Mouse (Mus musculus) neural tube, embryonic 14.5 days (tissue): Measurements from ENCODE around the gene Tnfrsf23. TPM values are rescaled to one million over a fixed set of nuclear protein-coding genes. Genes with fewer than 3 reads are reported as not detected.
"Not testable (repeated sequence)": the region's sequence is repeated elsewhere in the genome, so short reads cannot be mapped to it uniquely, and the experiment has no call there.

Experiments used
- ATAC-seq: fragments of 200-750 bp; cut with Nextera tagmentation; 2 replicates; pipeline ENCODE4 v1.8.0; 2017; ENCODE audit warnings: low read depth, mild to moderate bottlenecking, moderate TSS enrichment, moderate library complexity
- H3K27ac ChIP-seq: fragments of 300-500 bp; sonication (generic); 2 replicates; pipeline ENCODE4 v1.5.1; 2014; ENCODE audit warnings: low read depth, mild to moderate bottlenecking, control low read depth, low read length, moderate library complexity, mixed read lengths
- H3K27me3 ChIP-seq: fragments of 300-500 bp; sonication (generic); 2 replicates; pipeline ENCODE4 v1.6.1; 2014; ENCODE audit warnings: low read length; ENCODE audit not compliant: control insufficient read depth, insufficient read depth
- H3K36me3 ChIP-seq: fragments of 300-500 bp; sonication (generic); 2 replicates; pipeline ENCODE4 v1.6.1; 2014; ENCODE audit warnings: low read length, mixed read lengths; ENCODE audit not compliant: control insufficient read depth, insufficient read depth
- H3K4me1 ChIP-seq: fragments of 300-500 bp; sonication (generic); 2 replicates; pipeline ENCODE4 v1.6.1; 2014; ENCODE audit warnings: low read length; ENCODE audit not compliant: control insufficient read depth, insufficient read depth
- H3K4me2 ChIP-seq: fragments of 300-500 bp; sonication (generic); 2 replicates; pipeline ENCODE4 v1.6.1; 2014; ENCODE audit warnings: mild to moderate bottlenecking, low read depth, low read length, control low read depth
- H3K4me3 ChIP-seq: fragments of 300-500 bp; sonication (generic); 2 replicates; pipeline ENCODE4 v1.5.1; 2014; ENCODE audit warnings: low read depth, low read length, control low read depth, mixed read lengths
- H3K9ac ChIP-seq: fragments of 300-500 bp; sonication (generic); replicated peaks from 2 replicates; pipeline ENCODE4 v1.6.1; 2014; ENCODE audit warnings: low read depth, mild to moderate bottlenecking, control low read depth, low read length, mixed read lengths
- H3K9me3 ChIP-seq: fragments of 300-500 bp; sonication (generic); 2 replicates; pipeline ENCODE4 v1.6.1; 2016; ENCODE audit warnings: low read length; ENCODE audit not compliant: control insufficient read depth
- WGBS: fragments of 180-500 bp; shearing (Covaris S2); extraction: QIAGEN DNeasy Blood & Tissue Kit; methylation state at CpG from one replicate; pipeline ENCODE4 v1.1.7; 2014; 5-methylcytosine and 5-hydroxymethylcytosine counted together
- polyA plus RNA-seq: library from polyadenylated mRNA; unstranded; fragments of >200 nt; fragmentation: Nextera tagmentation; extraction: Ambion mirVana; gene quantifications from 2 replicates; pipeline ENCODE4 v1.2.1, GENCODE M21; 2014

The Tnfrsf23 gene
- polyA plus RNA-seq, 1 experiment from 2014 or later: 0.98 TPM

DNA sequence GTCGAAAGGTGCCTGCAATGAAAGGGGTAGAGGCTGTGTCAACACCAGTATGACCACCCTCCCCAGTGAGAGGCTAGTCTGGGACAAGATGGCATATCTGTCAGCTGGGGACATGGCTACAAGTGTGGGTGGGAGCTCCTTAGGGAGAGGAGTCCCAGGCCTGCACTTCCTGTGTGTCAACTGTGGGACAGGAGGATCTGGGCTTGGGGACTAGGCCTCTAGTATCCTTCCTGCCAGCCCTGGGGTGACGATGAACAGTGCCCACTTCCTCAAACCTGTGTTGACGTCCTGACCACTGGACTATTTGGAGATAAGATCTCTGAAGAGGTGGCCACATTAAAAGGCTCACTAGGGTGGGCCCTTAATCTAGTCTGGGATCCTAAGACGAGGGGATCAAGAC is 4.3 kb upstream of the Tnfrsf23 start:
- H3K4me3 ChIP-seq: no peak overlapping the region
- no peaks in the 10 kb centered on the region for H3K27me3 ChIP-seq
- H3K9me3 ChIP-seq: no peaks in the 10 kb centered on the region
- H3K4me2 ChIP-seq: no peak overlapping the region
- H3K9ac ChIP-seq: no peak overlapping the region
- WGBS: 86% methylated on average over 4 of the region's 4 CpGs
- no peak for ATAC-seq
- H3K27ac ChIP-seq: no peak overlapping the region
- H3K4me1 ChIP-seq: no peaks in the 10 kb centered on the region
- H3K36me3 ChIP-seq: peaks cover 52% of the 10 kb centered on the region

GRCm38 (mm10) chr7:143689481-143689880 is 3.8 kb upstream of the Tnfrsf23 start:
- H3K27me3 ChIP-seq: no peaks in the 10 kb centered on the region
- H3K4me3 ChIP-seq: no peak overlapping the region
- H3K27ac ChIP-seq: no peak overlapping the region
- ATAC-seq: no peak
- no peaks in the 10 kb centered on the region for H3K4me1 ChIP-seq
- H3K9ac ChIP-seq: no peak overlapping the region
- H3K36me3 ChIP-seq: peaks cover 47% of the 10 kb centered on the region
- no peak overlapping the region for H3K4me2 ChIP-seq
- H3K9me3 ChIP-seq: no peaks in the 10 kb centered on the region
- 80% methylated on average over 7 of the region's 7 CpGs for WGBS

DNA sequence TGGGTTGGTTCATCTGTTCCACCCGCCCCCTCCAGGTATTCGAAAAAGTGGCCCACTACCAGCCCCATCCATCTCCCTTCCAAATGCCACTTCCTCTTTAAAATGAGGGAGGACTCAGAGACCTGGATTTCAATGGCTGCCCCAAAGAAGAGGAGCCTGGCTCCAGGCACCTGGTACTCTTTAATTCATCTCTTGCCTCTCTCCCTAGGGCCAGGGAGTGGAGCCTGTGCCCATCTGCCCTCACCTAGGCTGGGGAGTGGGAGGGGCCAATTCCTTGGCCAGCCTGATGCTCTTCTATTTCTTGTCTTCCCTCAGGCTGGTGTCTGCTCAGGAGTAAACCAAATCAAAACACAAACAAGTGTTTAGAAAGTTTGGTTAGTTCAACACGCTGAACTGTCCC is 1.0 kb upstream of the Tnfrsf23 start:
- H3K9me3 ChIP-seq, H3K4me3 ChIP-seq, H3K27me3 ChIP-seq, ATAC-seq, H3K4me1 ChIP-seq, H3K9ac ChIP-seq, H3K4me2 ChIP-seq, H3K27ac ChIP-seq: not testable (repeated sequence)
- H3K36me3 ChIP-seq: peaks cover 20% of the 10 kb centered on the region
- WGBS: 88% methylated on average over 3 of the region's 3 CpGs

- H3K9me3 ChIP-seq, H3K27ac ChIP-seq, H3K27me3 ChIP-seq, H3K4me3 ChIP-seq, H3K9ac ChIP-seq, H3K4me2 ChIP-seq, H3K4me1 ChIP-seq, ATAC-seq: not testable (repeated sequence)
- 74% methylated on average over 4 of the region's 4 CpGs for WGBS
- H3K36me3 ChIP-seq: peaks cover 15% of the 10 kb centered on the region
These were observed 519 bp upstream of the Tnfrsf23 start for GRCm38 (mm10) chr7:143686191-143686590.

DNA sequence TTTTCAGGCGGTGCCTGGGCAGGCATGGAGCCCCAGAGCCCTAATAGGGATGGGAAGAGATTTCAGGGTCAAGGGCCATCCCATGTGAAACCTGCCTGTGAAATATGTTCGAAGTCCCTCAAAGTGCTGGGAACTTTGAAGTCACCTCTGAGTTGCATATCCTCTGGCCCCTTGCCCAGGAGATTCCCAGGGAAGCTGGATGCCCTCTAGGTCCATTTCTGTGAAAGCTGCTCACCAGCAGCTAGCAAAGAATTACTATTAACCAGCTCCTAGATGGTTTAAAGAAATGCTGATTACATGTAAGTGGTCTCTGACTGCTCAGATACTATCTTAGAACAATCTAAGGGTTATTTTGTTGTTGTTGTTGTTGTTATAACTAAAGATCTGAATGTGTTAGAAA is 1.1 kb downstream of the Tnfrsf23 start:
- not testable (repeated sequence) for H3K4me1 ChIP-seq, H3K27ac ChIP-seq, ATAC-seq, H3K36me3 ChIP-seq, H3K9ac ChIP-seq, H3K4me2 ChIP-seq, H3K27me3 ChIP-seq, H3K4me3 ChIP-seq, H3K9me3 ChIP-seq
- 90% methylated on average over 1 of the region's 2 CpGs for WGBS

GRCm38 (mm10) chr7:143681566-143681965 is 4.1 kb downstream of the Tnfrsf23 start:
- Histone ChIP-seq H3K27me3 (no peaks in the 10 kb centered on the region), H3K9ac (no peak overlapping the region), H3K9me3 (no peaks in the 10 kb centered on the region), H3K4me2 (no peak overlapping the region), H3K4me1 (no peaks in the 10 kb centered on the region), H3K27ac (no peak overlapping the region), H3K4me3 (no peak overlapping the region), H3K36me3 (no peaks in the 10 kb centered on the region)
- ATAC-seq: no peak
- 88% methylated on average over 1 of the region's 1 CpGs for WGBS

GRCm38 (mm10) chr7:143680836-143681235 is 4.8 kb downstream of the Tnfrsf23 start:
- H3K27me3 ChIP-seq, H3K4me3 ChIP-seq, ATAC-seq, H3K9me3 ChIP-seq, H3K36me3 ChIP-seq, H3K4me2 ChIP-seq, H3K4me1 ChIP-seq, H3K27ac ChIP-seq, H3K9ac ChIP-seq: not testable (repeated sequence)
- WGBS: 55% methylated on average over 2 of the region's 2 CpGs

DNA sequence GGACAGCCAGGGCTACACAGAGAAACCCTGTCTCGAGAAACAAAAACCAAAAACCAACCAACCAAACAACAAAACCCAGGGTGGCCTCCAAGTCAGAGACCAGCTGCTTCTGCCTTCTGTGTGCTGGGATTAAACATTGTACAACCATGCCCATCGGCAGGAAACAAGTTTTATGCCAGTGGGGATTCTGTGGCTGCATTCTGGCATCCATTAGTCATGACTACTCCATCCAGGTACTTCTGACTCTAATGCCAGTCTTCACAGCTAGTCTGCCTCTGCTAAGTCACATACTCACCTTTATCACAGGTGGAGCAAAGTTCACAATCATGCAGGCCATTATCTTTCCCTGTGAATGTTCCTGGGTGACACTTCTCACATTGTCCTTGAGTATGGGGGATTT is 6.0 kb downstream of the Tnfrsf23 start:
- H3K36me3 ChIP-seq, H3K4me2 ChIP-seq, H3K4me1 ChIP-seq, ATAC-seq, H3K9ac ChIP-seq, H3K9me3 ChIP-seq, H3K27ac ChIP-seq, H3K4me3 ChIP-seq, H3K27me3 ChIP-seq: not testable (repeated sequence)
- 79% methylated on average over 2 of the region's 2 CpGs for WGBS

DNA sequence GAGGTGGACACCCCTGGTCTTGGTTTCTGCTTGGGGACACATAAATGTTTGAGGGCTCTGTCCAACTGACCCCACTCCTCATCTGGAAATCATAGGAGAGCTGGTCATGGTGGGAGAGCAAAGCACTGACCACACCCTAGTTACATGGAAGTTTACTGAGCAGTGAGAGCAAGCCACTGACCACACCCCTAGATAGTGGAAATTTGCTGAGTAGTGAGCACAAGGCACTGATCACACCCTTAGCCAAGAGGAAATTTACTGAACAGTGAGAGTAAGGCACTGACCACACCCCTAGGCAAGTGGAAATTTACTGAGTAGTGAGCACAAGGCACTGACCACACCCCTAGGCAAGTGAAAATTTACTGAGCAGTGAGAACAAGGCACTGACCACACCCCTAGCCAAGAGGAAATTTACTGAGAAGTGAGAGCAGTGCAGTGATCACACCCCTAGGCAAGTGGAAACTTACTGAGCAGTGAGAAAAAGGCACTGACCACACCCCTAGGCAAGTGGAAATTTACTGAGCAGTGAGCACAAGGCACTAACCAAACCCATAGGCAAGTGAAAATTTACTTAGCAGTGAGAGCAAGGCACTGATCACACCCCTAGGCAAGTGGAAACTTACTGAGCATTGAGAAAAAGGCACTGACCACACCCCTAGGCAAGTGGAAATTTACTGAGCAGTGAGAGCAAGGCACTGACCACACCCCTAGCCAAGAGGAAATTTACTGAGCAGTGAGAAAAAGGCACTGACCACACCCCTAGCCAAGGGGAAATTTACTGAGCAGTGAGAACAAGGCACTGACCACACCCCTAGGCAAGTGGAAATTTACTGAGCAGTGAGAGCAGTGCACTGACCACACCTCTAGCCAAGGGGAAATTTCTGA is 19.0 kb downstream of the Tnfrsf23 start:
- H3K4me3 ChIP-seq: no peak overlapping the region
- H3K4me1 ChIP-seq: no peaks in the 10 kb centered on the region
- no peaks in the 10 kb centered on the region for H3K9me3 ChIP-seq
- H3K9ac ChIP-seq: no peak overlapping the region
- no peaks in the 10 kb centered on the region for H3K27me3 ChIP-seq
- H3K27ac ChIP-seq: no peak overlapping the region
- ATAC-seq: no peak
- no peaks in the 10 kb centered on the region for H3K36me3 ChIP-seq
- H3K4me2 ChIP-seq: no peak overlapping the region
